Mouse (Mus musculus) kidney, postnatal 14 days (tissue): ENCODE measurements around the gene St3gal2.
"Not testable (repeated sequence)": the region's sequence is repeated elsewhere in the genome, so short reads cannot be mapped to it uniquely, and the experiment has no call there.

Experiments
- DNase-seq: peaks from one replicate; pipeline ENCODE4 v3.0.0; 2022; ENCODE audit warnings: mixed read lengths

The St3gal2 gene

GRCm38 (mm10) chr8:110945716-110946115 is 26.0 kb downstream of the St3gal2 start:
- DNase-seq: no peak

- peak; percentile 65 for DNase-seq
Measured at GRCm38 (mm10) chr8:110950065-110950484, 30.4 kb downstream of the St3gal2 start.

GRCm38 (mm10) chr8:110954776-110955175 is 35.1 kb downstream of the St3gal2 start:
- DNase-seq: no peak

GRCm38 (mm10) chr8:110956619-110957450 is 37.1 kb downstream of the St3gal2 start:
- no peak for DNase-seq

GRCm38 (mm10) chr8:110957471-110957870 is 37.7 kb downstream of the St3gal2 start:
- no peak for DNase-seq

GRCm38 (mm10) chr8:110958135-110958534 is 38.4 kb downstream of the St3gal2 start:
- no peak for DNase-seq

GRCm38 (mm10) chr8:110958553-110958952 is 38.8 kb downstream of the St3gal2 start:
- not testable (repeated sequence) for DNase-seq

GRCm38 (mm10) chr8:110959071-110959780 is 39.5 kb downstream of the St3gal2 start:
- no peak for DNase-seq

- DNase-seq: no peak
Measured at GRCm38 (mm10) chr8:110959906-110960305, 40.2 kb downstream of the St3gal2 start.

- no peak for DNase-seq
Measured at GRCm38 (mm10) chr8:110963051-110963450, 43.3 kb downstream of the St3gal2 start.

GRCm38 (mm10) chr8:110964666-110965065 is 44.9 kb downstream of the St3gal2 start:
- no peak for DNase-seq

GRCm38 (mm10) chr8:110965594-110965993 is 45.9 kb downstream of the St3gal2 start:
- DNase-seq: peak; percentile 89

GRCm38 (mm10) chr8:110966586-110966985 is 46.9 kb downstream of the St3gal2 start:
- DNase-seq: peak; percentile 65

- DNase-seq: no peak
Measured at GRCm38 (mm10) chr8:110967326-110967725, 47.6 kb downstream of the St3gal2 start.

- DNase-seq: peak; percentile 93
Measured at GRCm38 (mm10) chr8:110969910-110970770, 50.4 kb downstream of the St3gal2 start.

- not testable (repeated sequence) for DNase-seq
Measured at GRCm38 (mm10) chr8:110976532-110976931, 56.8 kb downstream of the St3gal2 start.

GRCm38 (mm10) chr8:110977987-110978386 is 58.3 kb downstream of the St3gal2 start:
- DNase-seq: not testable (repeated sequence)

- DNase-seq: no peak
Measured at GRCm38 (mm10) chr8:110981304-110981703, 61.6 kb downstream of the St3gal2 start.

- no peak for DNase-seq
Measured at GRCm38 (mm10) chr8:110987805-110988744, 68.4 kb downstream of the St3gal2 start.

- DNase-seq: no peak
Measured at GRCm38 (mm10) chr8:110990017-110990416, 70.3 kb downstream of the St3gal2 start.

- DNase-seq: no peak
Measured at GRCm38 (mm10) chr8:110996641-110997430, 77.1 kb downstream of the St3gal2 start.
